Mouse (Mus musculus): ENCODE data around the gene Gm15023. TPM values are rescaled to one million over a fixed set of nuclear protein-coding genes. Genes with fewer than 3 reads are reported as not detected.
A peak's percentile ranks its signal among the peaks of the same experiment; 100 is the strongest.
"Not testable (repeated sequence)": the region's sequence is repeated elsewhere in the genome, so short reads cannot be mapped to it uniquely, and the experiment has no call there.

The Gm15023 gene
- polyA plus RNA-seq (2015; fragmentation: Nextera tagmentation; extraction: Ambion mirVana) = not detected in 2 replicates

DNA sequence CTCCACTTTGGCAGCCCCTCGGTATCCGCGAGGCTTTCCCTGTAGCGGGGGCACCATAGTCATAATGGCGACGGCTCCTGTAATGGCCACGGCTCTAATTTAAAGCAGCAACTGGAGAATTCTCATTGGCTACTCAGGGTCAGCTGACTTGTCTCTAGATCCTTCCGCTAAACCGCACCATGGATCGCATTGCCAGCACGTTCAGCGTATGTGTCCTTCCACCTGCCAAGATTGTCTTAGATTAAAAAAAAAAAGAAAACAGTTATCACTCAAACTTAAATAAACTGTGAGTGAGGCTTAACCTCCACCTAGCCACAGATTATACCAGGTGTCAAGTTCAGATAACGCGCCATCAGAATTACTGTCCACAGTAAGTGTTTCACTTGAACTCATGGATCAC is at the start of gene Gm15023:
Gm15023 (minus strand) TSS at position 101 of the 400 bp plus-strand sequence.
- WGBS = 98% methylated on average over 7 of the region's 14 CpGs
- H3K4me1 ChIP-seq; H3K9ac ChIP-seq; ATAC-seq (replicated peaks); H3K9me3 ChIP-seq; H3K4me2 ChIP-seq; H3K27me3 ChIP-seq (replicated peaks); H3K4me3 ChIP-seq; H3K27ac ChIP-seq; H3K36me3 ChIP-seq (replicated peaks): not testable (repeated sequence)

DNA sequence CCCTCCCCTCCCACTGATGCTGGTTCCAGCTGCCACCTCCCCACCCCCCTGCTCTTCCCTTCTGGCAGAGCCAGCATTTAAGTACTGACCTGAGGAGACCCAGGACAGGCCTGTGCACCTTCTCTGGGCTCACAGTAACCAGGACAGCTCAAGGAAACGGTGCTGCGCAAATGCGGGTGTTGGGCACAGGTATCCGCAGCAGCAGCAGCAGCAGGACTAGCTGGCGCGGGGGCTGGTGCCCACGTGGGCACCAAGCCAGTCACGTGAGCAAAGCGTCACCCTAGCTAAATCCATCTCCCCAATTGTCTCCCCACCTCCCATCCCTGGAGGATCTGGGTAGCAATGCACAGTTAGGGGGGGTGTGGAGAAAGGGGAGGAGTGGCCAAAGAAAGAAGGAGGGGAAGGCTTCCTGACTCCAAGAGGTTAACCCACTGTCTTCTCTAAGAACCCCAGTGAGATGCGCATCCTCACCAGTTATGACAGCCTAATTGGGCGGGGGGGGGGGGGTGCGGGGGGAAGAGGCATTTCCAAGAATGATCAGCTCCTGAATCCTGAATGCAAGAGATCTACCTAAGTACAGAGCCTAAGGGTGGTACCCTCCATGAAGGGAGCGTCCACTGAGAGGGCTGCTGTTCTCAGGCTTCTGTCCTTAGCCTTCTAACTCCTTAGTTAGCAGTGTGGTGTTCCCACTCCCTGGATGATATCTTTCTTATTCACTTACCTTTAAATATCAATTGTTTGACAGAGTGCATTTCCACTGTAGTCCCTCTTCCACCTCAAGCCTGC is 33.2 kb upstream of the Gm15023 start, which contains the start of gene Tceal6:
Tceal6 (minus strand) TSS at position 252 of the 786 bp plus-strand sequence.
- peak; percentile 97 for ATAC-seq (replicated peaks)
- H3K36me3 ChIP-seq (replicated peaks) = no peaks in the 10 kb centered on the region
- peak within 1 kb of the TSS; percentile 50 for H3K9ac ChIP-seq
- no peaks in the 10 kb centered on the region for H3K9me3 ChIP-seq
- H3K4me2 ChIP-seq = peak within 1 kb of the TSS; percentile 49
- no peaks in the 10 kb centered on the region for H3K4me1 ChIP-seq
- peak within 1 kb of the TSS; percentile 49 for H3K4me3 ChIP-seq
- peak within 1 kb of the TSS; percentile 70 for H3K27ac ChIP-seq
- 25% methylated on average over 12 of the region's 13 CpGs for whole genome bisulfite sequencing
- no peaks in the 10 kb centered on the region for H3K27me3 ChIP-seq (replicated peaks)

DNA sequence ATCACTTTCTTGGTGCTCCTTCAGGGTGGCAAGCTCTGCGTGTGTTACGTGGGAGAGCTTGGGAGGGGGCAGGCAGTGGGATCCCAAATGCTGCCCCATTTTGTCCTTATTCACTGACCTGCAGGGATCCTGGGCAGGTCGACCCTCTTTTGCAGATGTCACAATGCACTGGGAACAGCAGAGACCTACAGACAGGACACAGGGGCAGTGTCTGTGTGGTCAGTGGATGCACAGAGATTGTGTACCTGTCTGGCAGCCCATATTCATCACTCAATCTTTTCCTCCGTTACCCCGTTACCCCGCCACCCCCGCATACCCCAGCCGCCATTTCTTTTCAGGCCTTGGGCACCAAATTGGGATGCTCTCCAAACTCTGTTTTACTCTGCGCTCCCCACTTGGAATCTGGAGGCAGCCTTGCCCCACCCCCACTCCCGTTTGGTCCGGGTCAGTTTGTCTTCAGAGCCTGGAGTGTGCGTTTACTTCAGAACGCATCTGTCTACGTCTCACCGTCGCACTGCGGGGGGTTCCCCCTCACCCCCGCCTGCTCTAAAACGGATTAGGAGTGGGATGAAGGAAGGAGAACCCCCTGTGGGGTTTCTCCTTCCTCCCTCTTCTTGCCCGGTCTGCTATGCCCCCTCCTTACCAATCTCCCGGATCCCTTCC is 32.5 kb upstream of the Gm15023 start:
- Histone ChIP-seq H3K9ac (peak overlapping the region; percentile 50), H3K27ac (peak overlapping the region; percentile 70; the same call in 1 of the 2 replicates), H3K4me3 (peak overlapping the region; percentile 49), H3K4me2 (peak overlapping the region; percentile 49)
- H3K27me3 ChIP-seq (replicated peaks); H3K36me3 ChIP-seq (replicated peaks); H3K9me3 ChIP-seq; H3K4me1 ChIP-seq: not testable (repeated sequence)
- WGBS = 30% methylated on average over 21 of the region's 21 CpGs
- ATAC-seq (replicated peaks) = peak; percentile 73

DNA sequence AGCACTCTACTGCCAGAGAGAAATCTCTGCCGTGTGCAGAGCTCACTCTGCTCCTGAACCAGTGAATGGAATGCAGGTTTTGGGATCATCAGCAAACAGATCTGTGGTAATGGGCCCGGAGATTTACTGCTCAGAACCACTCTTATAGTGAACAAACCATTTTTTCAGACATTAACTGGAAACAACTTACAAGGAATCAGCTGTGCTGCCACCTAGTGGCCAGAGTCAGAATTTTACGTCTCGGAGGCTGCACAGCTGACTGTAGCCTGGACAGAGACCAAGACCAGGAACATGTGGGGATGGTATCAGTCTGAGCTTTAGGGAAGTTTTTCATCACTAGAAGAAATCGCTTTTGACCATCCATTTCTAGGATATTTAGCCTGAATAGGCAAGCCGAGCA is 12.5 kb upstream of the Gm15023 start:
- not testable (repeated sequence) for H3K4me1 ChIP-seq; H3K27ac ChIP-seq; H3K4me3 ChIP-seq; H3K9me3 ChIP-seq; ATAC-seq (replicated peaks); H3K27me3 ChIP-seq (replicated peaks); H3K36me3 ChIP-seq (replicated peaks); H3K4me2 ChIP-seq; H3K9ac ChIP-seq
- no CpG with 5 or more reads among the region's 6 CpGs for WGBS

DNA sequence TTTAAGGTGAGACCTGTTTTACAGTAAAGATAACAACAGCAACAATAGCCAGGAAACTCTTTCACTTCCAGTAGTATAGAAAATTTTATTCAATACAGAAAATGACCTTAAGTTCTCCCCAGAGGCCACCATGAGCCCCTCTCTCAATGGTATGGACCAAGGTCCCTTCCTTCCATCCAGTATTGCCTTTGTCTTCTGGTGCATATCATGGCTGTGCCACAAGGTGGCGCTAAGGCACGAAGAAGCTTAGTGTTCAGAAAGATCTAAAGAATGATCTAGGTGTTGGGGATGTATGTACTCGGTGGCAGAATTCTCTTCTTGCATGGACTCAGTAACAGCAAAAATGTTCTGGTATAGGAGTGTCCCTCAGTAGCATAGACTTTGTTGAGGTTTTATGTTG is 11.2 kb upstream of the Gm15023 start:
- not testable (repeated sequence) for H3K4me2 ChIP-seq; H3K4me1 ChIP-seq; H3K27ac ChIP-seq; H3K4me3 ChIP-seq; H3K36me3 ChIP-seq (replicated peaks); ATAC-seq (replicated peaks); H3K27me3 ChIP-seq (replicated peaks); H3K9me3 ChIP-seq; H3K9ac ChIP-seq
- no CpG with 5 or more reads among the region's 3 CpGs for WGBS

Other genes with a start within 250 kb of the Gm15023 start
- 0.25 and 0.29 TPM in 2 replicates for gene Nxf2, start 212.9 kb downstream of the Gm15023 start, polyA plus RNA-seq (2015; fragmentation: Nextera tagmentation; extraction: Ambion mirVana)
- 8.8 and 9.2 TPM in 2 replicates for gene Zmat1, start 168.4 kb downstream of the Gm15023 start, polyA plus RNA-seq (2015; fragmentation: Nextera tagmentation; extraction: Ambion mirVana)
- gene Tceal6, start 33.1 kb upstream of the Gm15023 start, polyA plus RNA-seq (2015; fragmentation: Nextera tagmentation; extraction: Ambion mirVana) = 42.7 and 45.1 TPM in 2 replicates
- not detected in 2 replicates for gene Pramel3, start 124.7 kb upstream of the Gm15023 start, polyA plus RNA-seq (2015; fragmentation: Nextera tagmentation; extraction: Ambion mirVana)
- not detected in 2 replicates for gene Gm5128, start 195.7 kb upstream of the Gm15023 start, polyA plus RNA-seq (2015; fragmentation: Nextera tagmentation; extraction: Ambion mirVana)

Measured in midbrain, embryonic 15.5 days (tissue).